Mouse (Mus musculus) E14TG2a.4 (cell line): ENCODE data around the gene Lin37.

ENCODE experiments used
- CTCF ChIP-seq: conservative IDR thresholded peaks from 2 replicates; pipeline ENCODE4 v1.5.1; 2014; ENCODE audit warnings: low read length
- NANOG ChIP-seq: IDR thresholded peaks from 2 replicates; pipeline ENCODE4 v1.6.1; 2014; ENCODE audit warnings: borderline replicate concordance, low read length, mixed read lengths
- POU5F1 ChIP-seq: IDR thresholded peaks from 2 replicates; pipeline ENCODE4 v1.6.1; 2014; ENCODE audit warnings: low read length, borderline replicate concordance

DNA sequence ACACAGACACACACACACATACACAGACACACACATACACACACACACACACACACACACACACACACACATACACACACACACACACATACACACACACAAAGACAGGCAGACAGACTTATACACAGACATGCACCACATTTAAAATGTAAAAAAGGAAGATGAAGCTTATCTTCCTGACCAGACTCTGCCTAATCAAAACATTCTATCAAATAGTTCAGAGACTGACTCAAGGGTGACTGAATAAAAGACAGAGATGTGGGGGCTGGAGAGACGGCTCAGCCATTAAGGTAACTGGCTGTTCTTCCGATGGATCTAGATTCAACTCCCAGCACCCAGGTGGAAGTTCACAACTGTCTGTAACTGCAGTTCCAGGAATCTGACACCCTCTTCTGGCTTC, 15.3 kb downstream of the Lin37 start:
- TF ChIP-seq NANOG (no peak), CTCF (no peak), POU5F1 (no peak)
